Mouse (Mus musculus) liver, embryonic 11.5 days (tissue): Measurements from ENCODE around the gene Nup153. TPM values are rescaled to one million over a fixed set of nuclear protein-coding genes. Genes with fewer than 3 reads are reported as not detected.

Source experiments
- ATAC-seq: fragments of 200-750 bp; cut with Nextera tagmentation; replicated peaks from 2 replicates; pipeline ENCODE4 v1.8.0; 2017; ENCODE audit warnings: moderate number of reproducible peaks, mild to moderate bottlenecking, moderate TSS enrichment, moderate library complexity; ENCODE audit not compliant: low FRiP score
- DNase-seq: peaks from one replicate; pipeline ENCODE4 v3.0.0-alpha.2; 2017; ENCODE audit warnings: low spot score
- H3K27ac ChIP-seq: fragments of 300-500 bp; sonication (generic); 2 replicates; pipeline ENCODE4 v1.5.1; 2014; ENCODE audit warnings: mild to moderate bottlenecking, low read depth, low read length, control low read depth
- H3K27me3 ChIP-seq: fragments of 300-500 bp; sonication (generic); replicated peaks from 2 replicates; pipeline ENCODE4 v1.6.1; 2014; ENCODE audit warnings: low read length, mixed read lengths; ENCODE audit not compliant: control insufficient read depth, insufficient read depth
- H3K36me3 ChIP-seq: fragments of 300-500 bp; sonication (generic); 2 replicates; pipeline ENCODE4 v1.6.1; 2014; ENCODE audit warnings: mild to moderate bottlenecking, low read length, moderate library complexity, mixed read lengths; ENCODE audit not compliant: control insufficient read depth, insufficient read depth
- H3K4me1 ChIP-seq: fragments of 300-500 bp; sonication (generic); replicated peaks from 2 replicates; pipeline ENCODE4 v1.6.1; 2014; ENCODE audit warnings: low read length, mixed read lengths; ENCODE audit not compliant: control insufficient read depth, insufficient read depth
- H3K4me2 ChIP-seq: fragments of 300-500 bp; sonication (generic); 2 replicates; pipeline ENCODE4 v1.6.1; 2014; ENCODE audit warnings: mild to moderate bottlenecking, control low read depth, moderate library complexity
- H3K4me3 ChIP-seq: fragments of 300-500 bp; sonication (generic); 2 replicates; pipeline ENCODE4 v1.5.1; 2014; ENCODE audit warnings: low read depth, low read length, control low read depth
- H3K9ac ChIP-seq: fragments of 300-500 bp; sonication (generic); 2 replicates; pipeline ENCODE4 v1.6.1; 2014; ENCODE audit warnings: low read depth, low read length, control low read depth
- H3K9me3 ChIP-seq: fragments of 300-500 bp; sonication (generic); 2 replicates; pipeline ENCODE4 v1.6.1; 2016; ENCODE audit warnings: low read length, inconsistent platforms, mixed read lengths; ENCODE audit not compliant: control insufficient read depth
- WGBS: fragments of 180-500 bp; shearing (Covaris S2); extraction: QIAGEN DNeasy Blood & Tissue Kit; methylation state at CpG from one replicate; pipeline ENCODE4 v1.1.7; 2014; 5-methylcytosine and 5-hydroxymethylcytosine counted together
- polyA plus RNA-seq: library from polyadenylated mRNA; unstranded; fragments of >200 nt; fragmentation: Nextera tagmentation; extraction: Ambion mirVana; gene quantifications from 2 replicates; pipeline ENCODE4 v1.2.1, GENCODE M21; 2014

Gene Nup153
- polyA plus RNA-seq, 1 experiment from 2014 or later: 41.6 TPM

- Histone ChIP-seq H3K4me3 (no peak overlapping the region), H3K36me3 (0 out of 2 replicates have a peak, but pooled peaks cover 2% of the 10 kb centered on the region), H3K4me1 (no peaks in the 10 kb centered on the region), H3K27ac (no peak overlapping the region), H3K4me2 (no peak overlapping the region), H3K9ac (no peak overlapping the region), H3K9me3 (peaks cover 6% of the 10 kb centered on the region; the same call in 1 of the 2 replicates), H3K27me3 (no peaks in the 10 kb centered on the region)
- 85% methylated on average over 6 of the region's 6 CpGs for WGBS
- ATAC-seq (no peak), DNase-seq (no peak)
These were observed 83.6 kb downstream of the Nup153 start for GRCm38 (mm10) chr13:46644175-46644574.

- ATAC-seq (no peak), DNase-seq (no peak)
- Histone ChIP-seq H3K27ac (no peak overlapping the region), H3K4me2 (no peak overlapping the region), H3K4me3 (no peak overlapping the region), H3K9me3 (peaks cover 6% of the 10 kb centered on the region; the same call in 1 of the 2 replicates), H3K9ac (no peak overlapping the region), H3K36me3 (0 out of 2 replicates have a peak, but pooled peaks cover 2% of the 10 kb centered on the region), H3K4me1 (no peaks in the 10 kb centered on the region), H3K27me3 (no peaks in the 10 kb centered on the region)
- WGBS: 78% methylated on average over 4 of the region's 4 CpGs
These were observed 85.4 kb downstream of the Nup153 start for GRCm38 (mm10) chr13:46642318-46642717.

- DNase-seq (no peak), ATAC-seq (no peak)
- Histone ChIP-seq H3K4me2 (no peak overlapping the region), H3K4me1 (no peaks in the 10 kb centered on the region), H3K9me3 (peaks cover 6% of the 10 kb centered on the region; the same call in 1 of the 2 replicates), H3K36me3 (0 out of 2 replicates have a peak, but pooled peaks cover 2% of the 10 kb centered on the region), H3K27ac (no peak overlapping the region), H3K9ac (no peak overlapping the region), H3K27me3 (no peaks in the 10 kb centered on the region), H3K4me3 (no peak overlapping the region)
- WGBS: 89% methylated on average over 10 of the region's 10 CpGs
These were observed 86.9 kb downstream of the Nup153 start for GRCm38 (mm10) chr13:46640608-46641468.

GRCm38 (mm10) chr13:46634133-46634488 lies 93.6 kb downstream of the Nup153 start:
- Histone ChIP-seq H3K4me3 (no peak overlapping the region), H3K4me2 (no peak overlapping the region; the same call in 1 of the 2 replicates), H3K36me3 (no peaks in the 10 kb centered on the region), H3K4me1 (peaks cover 5% of the 10 kb centered on the region), H3K9me3 (no peaks in the 10 kb centered on the region), H3K27me3 (no peaks in the 10 kb centered on the region), H3K9ac (no peak overlapping the region), H3K27ac (no peak overlapping the region)
- WGBS: 38% methylated on average over 6 of the region's 6 CpGs
- ATAC-seq (no peak), DNase-seq (no peak)

GRCm38 (mm10) chr13:46633320-46634132 lies 94.2 kb downstream of the Nup153 start:
- H3K4me1 ChIP-seq: peaks cover 5% of the 10 kb centered on the region
- no peaks in the 10 kb centered on the region for H3K27me3 ChIP-seq
- no peak overlapping the region for H3K27ac ChIP-seq
- WGBS: 57% methylated on average over 18 of the region's 18 CpGs
- no peak for DNase-seq
- no peaks in the 10 kb centered on the region for H3K36me3 ChIP-seq
- H3K9ac ChIP-seq: no peak overlapping the region
- no peak overlapping the region; the same call in 1 of the 2 replicates for H3K4me2 ChIP-seq
- no peaks in the 10 kb centered on the region for H3K9me3 ChIP-seq
- no peak for ATAC-seq
- H3K4me3 ChIP-seq: no peak overlapping the region

GRCm38 (mm10) chr13:46632796-46633195 lies 94.9 kb downstream of the Nup153 start:
- 52% methylated on average over 4 of the region's 4 CpGs for WGBS
- Histone ChIP-seq H3K4me2 (no peak overlapping the region), H3K4me1 (peaks cover 5% of the 10 kb centered on the region), H3K9ac (no peak overlapping the region), H3K9me3 (no peaks in the 10 kb centered on the region), H3K27ac (no peak overlapping the region), H3K4me3 (no peak overlapping the region), H3K27me3 (no peaks in the 10 kb centered on the region), H3K36me3 (no peaks in the 10 kb centered on the region)
- no peak for DNase-seq
- ATAC-seq: no peak

Other genes with a start within 250 kb of the Nup153 start
- gene Cap2, start 226.1 kb downstream of the Nup153 start, polyA plus RNA-seq: 3.5 and 3.8 TPM in 2 replicates
- gene Fam8a1, start 58.4 kb downstream of the Nup153 start, polyA plus RNA-seq: 5.0 and 5.6 TPM in 2 replicates
- gene Kif13a, start 201.9 kb upstream of the Nup153 start, polyA plus RNA-seq: 9.3 and 13.8 TPM in 2 replicates